Mouse (Mus musculus) heart, embryonic 11.5 days (tissue): Measurements from ENCODE around the gene AF067063. TPM values are rescaled to one million over a fixed set of nuclear protein-coding genes. Genes with fewer than 3 reads are reported as not detected.

Experiments
- ATAC-seq: fragments of 200-750 bp; cut with Nextera tagmentation; replicated peaks from 2 replicates; pipeline ENCODE4 v1.8.0; 2017; ENCODE audit warnings: moderate library complexity; ENCODE audit not compliant: insufficient number of reproducible peaks, low FRiP score, low TSS enrichment
- H3K27ac ChIP-seq: fragments of 300-500 bp; sonication (generic); 2 replicates; pipeline ENCODE4 v1.5.1; 2014; ENCODE audit warnings: mild to moderate bottlenecking, low read depth, low read length
- H3K27me3 ChIP-seq: fragments of 300-500 bp; sonication (generic); 2 replicates; pipeline ENCODE4 v1.6.1; 2014; ENCODE audit warnings: mild to moderate bottlenecking, low read length, mixed read lengths; ENCODE audit not compliant: control insufficient read depth, insufficient read depth
- H3K36me3 ChIP-seq: fragments of 300-500 bp; sonication (generic); 2 replicates; pipeline ENCODE4 v1.6.1; 2014; ENCODE audit warnings: mild to moderate bottlenecking, low read length, moderate library complexity, mixed read lengths; ENCODE audit not compliant: control insufficient read depth, insufficient read depth
- H3K4me1 ChIP-seq: fragments of 300-500 bp; sonication (generic); 2 replicates; pipeline ENCODE4 v1.6.1; 2014; ENCODE audit warnings: low read length; ENCODE audit not compliant: control insufficient read depth, insufficient read depth
- H3K4me2 ChIP-seq: fragments of 300-500 bp; sonication (generic); 2 replicates; pipeline ENCODE4 v1.6.1; 2014; ENCODE audit warnings: mild to moderate bottlenecking, moderate library complexity
- H3K4me3 ChIP-seq: fragments of 300-500 bp; sonication (generic); 2 replicates; pipeline ENCODE4 v1.5.1; 2014; ENCODE audit warnings: low read depth, low read length
- H3K9ac ChIP-seq: fragments of 300-500 bp; sonication (generic); 2 replicates; pipeline ENCODE4 v1.6.1; 2014; ENCODE audit warnings: mild to moderate bottlenecking, low read depth, low read length, moderate library complexity
- H3K9me3 ChIP-seq: fragments of 300-500 bp; sonication (generic); replicated peaks from 2 replicates; pipeline ENCODE4 v1.6.1; 2016; ENCODE audit warnings: low read length; ENCODE audit not compliant: control insufficient read depth
- WGBS: fragments of 180-500 bp; shearing (Covaris S2); extraction: QIAGEN DNeasy Blood & Tissue Kit; methylation state at CpG from one replicate; pipeline ENCODE4 v1.1.7; 2014; ENCODE audit not compliant: insufficient replicate concordance; 5-methylcytosine and 5-hydroxymethylcytosine counted together
- polyA plus RNA-seq: library from polyadenylated mRNA; unstranded; fragments of >200 nt; fragmentation: Nextera tagmentation; extraction: Ambion mirVana; gene quantifications from 2 replicates; pipeline ENCODE4 v1.2.1, GENCODE M21; 2014

The AF067063 gene
- polyA plus RNA-seq, 1 experiment from 2014 or later = not detected

GRCm38 (mm10) chr13:119783581-119783980 is 46.4 kb downstream of the AF067063 start:
- no peak for ATAC-seq
- Histone ChIP-seq H3K27me3 (no peaks in the 10 kb centered on the region), H3K9me3 (no peaks in the 10 kb centered on the region), H3K4me1 (no peaks in the 10 kb centered on the region), H3K4me3 (no peak overlapping the region), H3K27ac (no peak overlapping the region), H3K36me3 (peaks cover 27% of the 10 kb centered on the region), H3K4me2 (no peak overlapping the region), H3K9ac (no peak overlapping the region)
- 86% methylated on average over 4 of the region's 4 CpGs for WGBS

Other genes starting within 250 kb of the AF067063 start
- 0.06 TPM in 1 of 2 replicates, not detected in the other for gene Ccl28, start 206.4 kb downstream of the AF067063 start, polyA plus RNA-seq
- 102 and 124 TPM in 2 replicates for gene Hmgcs1, start 139.8 kb downstream of the AF067063 start, polyA plus RNA-seq
- gene Nim1k, start 74.3 kb downstream of the AF067063 start, polyA plus RNA-seq = 0.73 and 1.0 TPM in 2 replicates
- gene Zfp131, start 39.3 kb downstream of the AF067063 start, polyA plus RNA-seq = 23.9 and 26.0 TPM in 2 replicates
- gene D13Ertd608e, start 5.8 kb upstream of the AF067063 start, polyA plus RNA-seq = not detected in 2 replicates
- gene Tcstv1, start 64.6 kb upstream of the AF067063 start, polyA plus RNA-seq = not detected in 2 replicates
- not detected in 2 replicates for gene Gm21761, start 99.1 kb upstream of the AF067063 start, polyA plus RNA-seq
- not detected in 2 replicates for gene B020031M17Rik, start 120.6 kb upstream of the AF067063 start, polyA plus RNA-seq
- not detected in 2 replicates for gene Gm36079, start 196.8 kb upstream of the AF067063 start, polyA plus RNA-seq
- not detected in 2 replicates for gene Gm21188, start 222.0 kb upstream of the AF067063 start, polyA plus RNA-seq